Mouse (Mus musculus) stomach, embryonic 16.5 days (tissue): Measurements from ENCODE around the gene Lims1. TPM values are rescaled to one million over a fixed set of nuclear protein-coding genes. Genes with fewer than 3 reads are reported as not detected.
"Not testable (repeated sequence)": the region's sequence is repeated elsewhere in the genome, so short reads cannot be mapped to it uniquely, and the experiment has no call there.

Source experiments
- ATAC-seq: fragments of 200-750 bp; cut with Nextera tagmentation; 2 replicates; pipeline ENCODE4 v1.8.0; 2017; ENCODE audit warnings: moderate number of reproducible peaks, moderate TSS enrichment; ENCODE audit not compliant: insufficient read depth, low FRiP score
- H3K27ac ChIP-seq: fragments of 300-500 bp; sonication (generic); 2 replicates; pipeline ENCODE4 v1.5.1; 2014; ENCODE audit warnings: low read length
- H3K27me3 ChIP-seq: fragments of 300-500 bp; sonication (generic); 2 replicates; pipeline ENCODE4 v1.6.1; 2014; ENCODE audit warnings: low read length, control low read depth, mixed read lengths; ENCODE audit not compliant: control insufficient read depth, insufficient read depth
- H3K36me3 ChIP-seq: fragments of 300-500 bp; sonication (generic); 2 replicates; pipeline ENCODE4 v1.6.1; 2014; ENCODE audit warnings: low read length; ENCODE audit not compliant: control insufficient read depth, insufficient read depth
- H3K4me1 ChIP-seq: fragments of 300-500 bp; sonication (generic); 2 replicates; pipeline ENCODE4 v1.6.1; 2014; ENCODE audit warnings: low read length, control low read depth, mixed read lengths; ENCODE audit not compliant: control insufficient read depth, insufficient read depth
- H3K4me2 ChIP-seq: fragments of 300-500 bp; sonication (generic); 2 replicates; pipeline ENCODE4 v1.6.1; 2014; ENCODE audit warnings: low read depth, low read length, mixed read lengths
- H3K4me3 ChIP-seq: fragments of 300-500 bp; sonication (generic); replicated peaks from 2 replicates; pipeline ENCODE4 v1.5.1; 2014; ENCODE audit warnings: mild to moderate bottlenecking, low read length
- H3K9ac ChIP-seq: fragments of 300-500 bp; sonication (generic); 2 replicates; pipeline ENCODE4 v1.6.1; 2014; ENCODE audit warnings: low read length
- H3K9me3 ChIP-seq: fragments of 300-500 bp; sonication (generic); replicated peaks from 2 replicates; pipeline ENCODE4 v1.6.1; 2016; ENCODE audit warnings: low read length, control low read depth; ENCODE audit not compliant: control insufficient read depth
- WGBS: fragments of 180-500 bp; shearing (Covaris S2); extraction: QIAGEN DNeasy Blood & Tissue Kit; methylation state at CpG from one replicate; pipeline ENCODE4 v1.1.7; 2014; 5-methylcytosine and 5-hydroxymethylcytosine counted together
- polyA plus RNA-seq: library from polyadenylated mRNA; unstranded; fragments of >200 nt; fragmentation: Nextera tagmentation; extraction: Ambion mirVana; gene quantifications from 2 replicates; pipeline ENCODE4 v1.2.1, GENCODE M21; 2015

Gene Lims1
- polyA plus RNA-seq, 1 experiment from 2014 or later, result 136 TPM

GRCm38 (mm10) chr10:58337091-58337490, 13.8 kb downstream of the Lims1 start:
- H3K4me3 ChIP-seq, H3K4me2 ChIP-seq, H3K27me3 ChIP-seq, ATAC-seq, H3K9ac ChIP-seq, H3K9me3 ChIP-seq, H3K36me3 ChIP-seq: not testable (repeated sequence)
- peaks cover 18% of the 10 kb centered on the region for H3K4me1 ChIP-seq
- H3K27ac ChIP-seq, result 0 out of 2 replicates have a peak overlapping the region, but pooled peaks have one; percentile 86
- 77% methylated on average over 4 of the region's 4 CpGs for WGBS

GRCm38 (mm10) chr10:58338590-58338989, 15.3 kb downstream of the Lims1 start:
- Histone ChIP-seq H3K27ac (peak overlapping the region; percentile 59), H3K27me3 (no peaks in the 10 kb centered on the region), H3K9me3 (no peaks in the 10 kb centered on the region), H3K36me3 (no peaks in the 10 kb centered on the region), H3K4me2 (no peak overlapping the region), H3K4me3 (no peak overlapping the region), H3K9ac (no peak overlapping the region; the same call in 1 of the 2 replicates), H3K4me1 (peaks cover 26% of the 10 kb centered on the region)
- ATAC-seq, result no peak
- 15% methylated on average over 1 of the region's 1 CpGs for WGBS

GRCm38 (mm10) chr10:58341685-58342084, 18.4 kb downstream of the Lims1 start:
- Histone ChIP-seq H3K4me2 (no peak overlapping the region), H3K27ac (peak overlapping the region; percentile 91), H3K9me3 (no peaks in the 10 kb centered on the region), H3K9ac (no peak overlapping the region), H3K27me3 (no peaks in the 10 kb centered on the region), H3K4me3 (no peak overlapping the region), H3K4me1 (peaks cover 21% of the 10 kb centered on the region), H3K36me3 (no peaks in the 10 kb centered on the region)
- peak; percentile 81 for ATAC-seq
- 28% methylated on average over 2 of the region's 2 CpGs for WGBS

- peaks cover 21% of the 10 kb centered on the region for H3K4me1 ChIP-seq
- H3K27me3 ChIP-seq, result no peaks in the 10 kb centered on the region
- no peak for ATAC-seq
- H3K27ac ChIP-seq, result peak overlapping the region; percentile 91
- no peak overlapping the region for H3K4me3 ChIP-seq
- no peaks in the 10 kb centered on the region for H3K9me3 ChIP-seq
- H3K36me3 ChIP-seq, result no peaks in the 10 kb centered on the region
- WGBS, result 45% methylated on average over 2 of the region's 2 CpGs
- H3K4me2 ChIP-seq, result no peak overlapping the region
- H3K9ac ChIP-seq, result no peak overlapping the region
Observed at GRCm38 (mm10) chr10:58342199-58342598, 18.9 kb downstream of the Lims1 start.

- WGBS, result 85% methylated on average over 3 of the region's 3 CpGs
- Histone ChIP-seq H3K4me1 (peaks cover 16% of the 10 kb centered on the region), H3K27ac (no peak overlapping the region), H3K4me2 (no peak overlapping the region), H3K27me3 (no peaks in the 10 kb centered on the region), H3K36me3 (0 out of 2 replicates have a peak, but pooled peaks cover 2% of the 10 kb centered on the region), H3K4me3 (no peak overlapping the region), H3K9me3 (no peaks in the 10 kb centered on the region), H3K9ac (no peak overlapping the region)
- ATAC-seq, result no peak
Observed at GRCm38 (mm10) chr10:58343552-58343951, 20.3 kb downstream of the Lims1 start.

GRCm38 (mm10) chr10:58350600-58350999, 27.3 kb downstream of the Lims1 start:
- Histone ChIP-seq H3K36me3 (0 out of 2 replicates have a peak, but pooled peaks cover 2% of the 10 kb centered on the region), H3K9me3 (no peaks in the 10 kb centered on the region), H3K27ac (no peak overlapping the region), H3K27me3 (no peaks in the 10 kb centered on the region), H3K9ac (no peak overlapping the region), H3K4me1 (peaks cover 8% of the 10 kb centered on the region), H3K4me2 (no peak overlapping the region), H3K4me3 (no peak overlapping the region)
- WGBS, result 75% methylated on average over 3 of the region's 3 CpGs
- ATAC-seq, result no peak

GRCm38 (mm10) chr10:58351670-58352069, 28.4 kb downstream of the Lims1 start:
- 0 out of 2 replicates have a peak, but pooled peaks cover 2% of the 10 kb centered on the region for H3K36me3 ChIP-seq
- H3K27ac ChIP-seq, result 0 out of 2 replicates have a peak overlapping the region, but pooled peaks have one; percentile 32
- no peak overlapping the region for H3K4me2 ChIP-seq
- H3K9ac ChIP-seq, result no peak overlapping the region
- ATAC-seq, result no peak
- H3K27me3 ChIP-seq, result no peaks in the 10 kb centered on the region
- peaks cover 8% of the 10 kb centered on the region for H3K4me1 ChIP-seq
- no peak overlapping the region for H3K4me3 ChIP-seq
- 59% methylated on average over 2 of the region's 2 CpGs for WGBS
- no peaks in the 10 kb centered on the region for H3K9me3 ChIP-seq

- Histone ChIP-seq H3K9ac (no peak overlapping the region), H3K27me3 (no peaks in the 10 kb centered on the region), H3K9me3 (no peaks in the 10 kb centered on the region), H3K4me3 (no peak overlapping the region), H3K4me2 (no peak overlapping the region), H3K4me1 (peaks cover 8% of the 10 kb centered on the region), H3K36me3 (0 out of 2 replicates have a peak, but pooled peaks cover 2% of the 10 kb centered on the region), H3K27ac (no peak overlapping the region)
- 91% methylated on average over 3 of the region's 3 CpGs for WGBS
- no peak for ATAC-seq
Observed at GRCm38 (mm10) chr10:58352364-58352763, 29.1 kb downstream of the Lims1 start.

GRCm38 (mm10) chr10:58354561-58354960, 31.3 kb downstream of the Lims1 start:
- 0 out of 2 replicates have a peak overlapping the region, but pooled peaks have one; percentile 18 for H3K4me2 ChIP-seq
- H3K27me3 ChIP-seq, result no peaks in the 10 kb centered on the region
- no peak overlapping the region for H3K9ac ChIP-seq
- no peaks in the 10 kb centered on the region for H3K9me3 ChIP-seq
- peak; percentile 25; the same call in 1 of the 2 replicates for ATAC-seq
- 50% methylated on average over 3 of the region's 3 CpGs for WGBS
- no peak overlapping the region for H3K4me3 ChIP-seq
- no peaks in the 10 kb centered on the region for H3K36me3 ChIP-seq
- peaks cover 8% of the 10 kb centered on the region for H3K4me1 ChIP-seq
- peak overlapping the region; percentile 21; the same call in 1 of the 2 replicates for H3K27ac ChIP-seq
